In the genomic region with DNA sequence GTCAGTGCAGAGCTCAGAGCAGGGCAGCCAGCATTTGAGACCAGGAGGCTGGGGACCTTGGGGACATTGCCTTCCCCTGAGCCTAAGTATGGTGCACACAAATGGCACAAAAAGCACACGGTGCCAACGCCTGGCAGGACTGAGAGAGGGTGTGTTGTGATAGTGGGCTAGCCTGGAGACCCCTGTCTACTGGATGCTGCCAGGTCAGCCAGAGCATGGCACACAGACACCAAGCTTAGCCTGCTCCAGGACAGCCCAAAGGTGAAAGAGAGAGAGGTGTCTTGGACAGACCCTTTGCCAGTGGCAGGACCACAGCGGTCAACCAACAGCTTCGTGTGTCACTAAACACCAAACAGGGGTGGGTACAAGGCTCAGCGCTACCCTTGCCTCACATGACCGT, we compare ENCODE assay signal across 13 mouse cellular contexts. TPM values are rescaled to one million over a fixed set of nuclear protein-coding genes. Genes with fewer than 3 reads are reported as not detected.
A peak's percentile ranks its signal among the peaks of the same experiment; 100 is the strongest.
DNase-seq lines count a peak whose midpoint lies in the region; ATAC-seq and TF ChIP-seq lines count a peak whose summit lies in the region.
"Had no signal": no experiment of that assay in that cellular context is flagged by ENCODE, and none has a peak within 500 bp of the region (broad histone marks: within the 10 kb centered on the region; RNA-seq: fewer than 3 reads in every experiment).

No protein-coding gene starts in this region.

- WGBS in forebrain, embryonic 10.5 days = 94% methylated on average over 6 of the region's 6 CpGs
- 97% methylated on average over 6 of the region's 6 CpGs for WGBS in forebrain, embryonic 12.5 days
- 94% methylated on average over 6 of the region's 6 CpGs for WGBS in intestine, embryonic 16.5 days
- 93% methylated on average over 6 of the region's 6 CpGs for WGBS in intestine, postnatal 0 days
- WGBS in olfactory bulb, adult 2 months = 90% methylated on average over 6 of the region's 6 CpGs
- WGBS in kidney, embryonic 16.5 days = 87% methylated on average over 6 of the region's 6 CpGs

- no peak for TF ChIP-seq POLR2A in olfactory bulb, adult 2 months (IDR thresholded peaks at IDR 0.05; ENCODE audit: insufficient read depth, low read depth, low read length)

- no peak overlapping the region for H3K4me3 ChIP-seq in forebrain, embryonic 10.5 days
- no peak overlapping the region for H3K4me3 ChIP-seq in forebrain, embryonic 12.5 days (replicated peaks)
- H3K4me3 ChIP-seq in intestine, embryonic 16.5 days (ENCODE audit: low read length) = no peak overlapping the region
- H3K4me3 ChIP-seq in intestine, postnatal 0 days (ENCODE audit: low read depth, low read length) = no peak overlapping the region
- H3K4me3 ChIP-seq in megakaryocyte, embryonic 14.5 days (replicated peaks) = peak overlapping the region; percentile 12
- no peak overlapping the region for H3K4me3 ChIP-seq in olfactory bulb, adult 2 months (ENCODE audit: insufficient read depth, low read depth, low read length)
- no peak overlapping the region for H3K4me3 ChIP-seq in kidney, embryonic 16.5 days (ENCODE audit: low read length)

- peak overlapping the region; percentile 32; the same call in 1 of the 2 replicates for H3K27ac ChIP-seq in forebrain, embryonic 10.5 days
- H3K27ac ChIP-seq in forebrain, embryonic 12.5 days = no peak overlapping the region
- peak overlapping the region; percentile 35; the same call in 1 of the 2 replicates for H3K27ac ChIP-seq in intestine, embryonic 16.5 days (ENCODE audit: low read length)
- H3K27ac ChIP-seq in intestine, postnatal 0 days (ENCODE audit: low read depth, low read length) = no peak overlapping the region
- H3K27ac ChIP-seq in olfactory bulb, adult 2 months (ENCODE audit: insufficient read depth, low read depth, low read length) = peak overlapping the region; percentile 80; the same call in 1 of the 2 replicates
- no peak overlapping the region for H3K27ac ChIP-seq in kidney, embryonic 16.5 days (ENCODE audit: low read length)
- H3K27ac ChIP-seq: kidney, postnatal 0 days; liver, embryonic 14.5 days had no signal

- ATAC-seq in forebrain, embryonic 12.5 days (ENCODE audit: low FRiP score) = no peak
- ATAC-seq in intestine, embryonic 16.5 days = no peak
- no peak for ATAC-seq in intestine, postnatal 0 days
- no peak for ATAC-seq in megakaryocyte, adult 5-6 weeks (ENCODE audit: poor library complexity, severe bottlenecking)
- no peak for ATAC-seq in kidney, embryonic 16.5 days (ENCODE audit: low FRiP score, low TSS enrichment)
- ATAC-seq: forebrain, embryonic 14.5 days had no signal

- no peaks in the 10 kb centered on the region for H3K27me3 ChIP-seq in forebrain, embryonic 10.5 days (ENCODE audit: poor library complexity, severe bottlenecking)
- H3K27me3 ChIP-seq in forebrain, embryonic 12.5 days = 0 out of 2 replicates have a peak, but pooled peaks cover 4% of the 10 kb centered on the region
- no peaks in the 10 kb centered on the region for H3K27me3 ChIP-seq in intestine, embryonic 16.5 days (replicated peaks; ENCODE audit: control insufficient read depth, insufficient read depth, low read length)
- no peaks in the 10 kb centered on the region for H3K27me3 ChIP-seq in intestine, postnatal 0 days (replicated peaks; ENCODE audit: control insufficient read depth, insufficient read depth, low read length)
- no peaks in the 10 kb centered on the region for H3K27me3 ChIP-seq in megakaryocyte, embryonic 14.5 days (replicated peaks)
- H3K27me3 ChIP-seq in kidney, embryonic 16.5 days (ENCODE audit: insufficient read depth, low read length) = no peaks in the 10 kb centered on the region

- H3K36me3 ChIP-seq in forebrain, embryonic 10.5 days (replicated peaks) = 0 out of 2 replicates have a peak, but pooled peaks cover 3% of the 10 kb centered on the region
- no peaks in the 10 kb centered on the region for H3K36me3 ChIP-seq in forebrain, embryonic 12.5 days (replicated peaks)
- H3K36me3 ChIP-seq in intestine, embryonic 16.5 days (ENCODE audit: control insufficient read depth, insufficient read depth, low read length) = no peaks in the 10 kb centered on the region
- no peaks in the 10 kb centered on the region for H3K36me3 ChIP-seq in intestine, postnatal 0 days (ENCODE audit: control insufficient read depth, insufficient read depth)
- peaks cover 73% of the 10 kb centered on the region for H3K36me3 ChIP-seq in megakaryocyte, embryonic 14.5 days (replicated peaks; ENCODE audit: low read length)
- no peaks in the 10 kb centered on the region for H3K36me3 ChIP-seq in kidney, embryonic 16.5 days (ENCODE audit: insufficient read depth, low read length)

- TF ChIP-seq CTCF in intestine, postnatal 0 days (IDR thresholded peaks at IDR 0.05; ENCODE audit: low read depth) = no peak
- TF ChIP-seq CTCF in olfactory bulb, adult 2 months (IDR thresholded peaks at IDR 0.05; ENCODE audit: insufficient read depth, low read depth, low read length) = no peak

- peaks cover 30% of the 10 kb centered on the region for H3K4me1 ChIP-seq in forebrain, embryonic 10.5 days
- peaks cover 19% of the 10 kb centered on the region for H3K4me1 ChIP-seq in forebrain, embryonic 12.5 days
- peaks cover 26% of the 10 kb centered on the region for H3K4me1 ChIP-seq in intestine, embryonic 16.5 days (ENCODE audit: control insufficient read depth, insufficient read depth, low read length)
- H3K4me1 ChIP-seq in intestine, postnatal 0 days (replicated peaks; ENCODE audit: control insufficient read depth, insufficient read depth, low read length) = peaks cover 4% of the 10 kb centered on the region; the same call in 1 of the 2 replicates
- H3K4me1 ChIP-seq in megakaryocyte, embryonic 14.5 days = peaks cover 96% of the 10 kb centered on the region
- peaks cover 53% of the 10 kb centered on the region for H3K4me1 ChIP-seq in olfactory bulb, adult 2 months (ENCODE audit: control insufficient read depth, insufficient read depth, low read length)
- H3K4me1 ChIP-seq in kidney, embryonic 16.5 days (ENCODE audit: insufficient read depth, low read length) = peaks cover 45% of the 10 kb centered on the region

- H3K9ac ChIP-seq in forebrain, embryonic 12.5 days = no peak overlapping the region
- H3K9ac ChIP-seq in intestine, embryonic 16.5 days (ENCODE audit: low read depth, low read length) = no peak overlapping the region
- no peak overlapping the region for H3K9ac ChIP-seq in intestine, postnatal 0 days (ENCODE audit: low read depth, low read length)
- H3K9ac ChIP-seq in kidney, embryonic 16.5 days (replicated peaks; ENCODE audit: low read length) = no peak overlapping the region
- H3K9ac ChIP-seq: liver, embryonic 14.5 days had no signal

- no peak for DNase-seq in forebrain, embryonic 10.5 days (ENCODE audit: extremely low spot score, low spot score)
- DNase-seq: adrenal gland, postnatal 25 days; thymus, adult 18-20 months had no signal

- H3K4me2 ChIP-seq in forebrain, embryonic 12.5 days = no peak overlapping the region
- H3K4me2 ChIP-seq in intestine, embryonic 16.5 days (ENCODE audit: low read depth, low read length) = no peak overlapping the region
- H3K4me2 ChIP-seq in intestine, postnatal 0 days (replicated peaks; ENCODE audit: low read depth) = no peak overlapping the region
- no peak overlapping the region for H3K4me2 ChIP-seq in kidney, embryonic 16.5 days (replicated peaks; ENCODE audit: low read depth, low read length)

- no peaks in the 10 kb centered on the region for H3K9me3 ChIP-seq in forebrain, embryonic 10.5 days
- H3K9me3 ChIP-seq in forebrain, embryonic 12.5 days = no peaks in the 10 kb centered on the region
- H3K9me3 ChIP-seq in intestine, embryonic 16.5 days (ENCODE audit: control insufficient read depth, low read length) = no peaks in the 10 kb centered on the region
- H3K9me3 ChIP-seq in intestine, postnatal 0 days (ENCODE audit: control insufficient read depth) = no peaks in the 10 kb centered on the region
- no peaks in the 10 kb centered on the region for H3K9me3 ChIP-seq in megakaryocyte, embryonic 14.5 days
- H3K9me3 ChIP-seq in kidney, embryonic 16.5 days (ENCODE audit: low read length) = no peaks in the 10 kb centered on the region

RNA-seq across cellular contexts. Expression of gene Pitpnm2, which starts 14.8 kb away (rescaled TPM):
- 2.1 and 3.0 TPM in 2 replicates for polyA plus RNA-seq in forebrain, embryonic 10.5 days (2016; fragmentation: Nextera tagmentation; extraction: Ambion mirVana)
- polyA plus RNA-seq in forebrain, embryonic 12.5 days (2016; fragmentation: Nextera tagmentation; extraction: Ambion mirVana) = 6.8 and 8.9 TPM in 2 replicates
- polyA plus RNA-seq in intestine, embryonic 16.5 days (2015; fragmentation: Nextera tagmentation; extraction: Ambion mirVana) = 1.8 and 2.4 TPM in 2 replicates
- polyA plus RNA-seq in intestine, postnatal 0 days (2015; fragmentation: Nextera tagmentation; extraction: Ambion mirVana) = 1.5 and 1.9 TPM in 2 replicates
- 30.1 and 45.3 TPM in 2 replicates for polyA plus RNA-seq in megakaryocyte, embryonic 14.5 days (2012; ENCODE audit: insufficient read depth, low replicate concordance)
- 3.3 and 3.5 TPM in 2 replicates for total RNA-seq in megakaryocyte, adult 5-6 weeks (2015)
- 1.2 and 7.6 TPM in 2 replicates for total RNA-seq in megakaryocyte, adult 5-6 weeks (2017)
- polyA plus RNA-seq in olfactory bulb, adult 2 months (2012; ENCODE audit: insufficient read depth, insufficient read length, low replicate concordance, missing spikeins) = 145 TPM in 1 of 2 replicates, not detected in the other
- polyA plus RNA-seq in kidney, embryonic 16.5 days (2015; fragmentation: Nextera tagmentation; extraction: Ambion mirVana) = 3.9 and 4.1 TPM in 2 replicates

Comparison
In these comparisons a context has a peak if more than half of its experiments do, and no peak if none do; other contexts are left out.
1. H3K27ac ChIP-seq: peak in forebrain, embryonic 10.5 days (single experiment), intestine, embryonic 16.5 days (single experiment) and olfactory bulb, adult 2 months (single experiment); none in forebrain, embryonic 12.5 days (single experiment), intestine, postnatal 0 days (single experiment) and kidney, embryonic 16.5 days (single experiment).